Mouse (Mus musculus) activated CD4-positive, CD25-positive, alpha-beta regulatory T cell, adult 4 months (primary cell): ENCODE measurements at regions not wholly inside any gene's neighbourhood (a gene's known extent, or its start where the extent isn't known, plus 50 kb on each side); places are given as distances from the start of the nearest gene placed in this dataset.
A peak's percentile ranks its signal among the peaks of the same experiment; 100 is the strongest.

Experiments
- ATAC-seq: one replicate; pipeline ENCODE4 v1.8.0; 2017

DNA sequence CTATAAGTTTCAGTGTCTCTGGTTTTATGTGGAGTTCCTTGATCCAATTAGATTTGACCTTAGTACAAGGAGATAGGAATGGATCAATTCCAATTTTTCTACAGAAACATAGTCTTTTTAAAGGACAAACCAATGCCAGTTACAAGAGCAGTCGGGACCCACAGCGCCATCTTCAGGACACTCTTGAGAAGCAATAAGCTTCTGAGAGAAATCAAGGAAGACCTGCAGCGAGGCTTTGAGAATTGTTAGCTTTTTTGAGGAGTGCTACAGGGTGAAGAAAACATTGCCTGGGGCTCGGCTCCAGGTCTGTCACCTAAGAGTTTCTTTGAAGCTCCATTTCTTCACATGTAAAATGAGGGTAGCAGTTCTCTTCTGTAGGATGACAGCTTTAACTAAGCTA, 112.0 kb upstream of the Ppm1h start:
- ATAC-seq, result no peak

DNA sequence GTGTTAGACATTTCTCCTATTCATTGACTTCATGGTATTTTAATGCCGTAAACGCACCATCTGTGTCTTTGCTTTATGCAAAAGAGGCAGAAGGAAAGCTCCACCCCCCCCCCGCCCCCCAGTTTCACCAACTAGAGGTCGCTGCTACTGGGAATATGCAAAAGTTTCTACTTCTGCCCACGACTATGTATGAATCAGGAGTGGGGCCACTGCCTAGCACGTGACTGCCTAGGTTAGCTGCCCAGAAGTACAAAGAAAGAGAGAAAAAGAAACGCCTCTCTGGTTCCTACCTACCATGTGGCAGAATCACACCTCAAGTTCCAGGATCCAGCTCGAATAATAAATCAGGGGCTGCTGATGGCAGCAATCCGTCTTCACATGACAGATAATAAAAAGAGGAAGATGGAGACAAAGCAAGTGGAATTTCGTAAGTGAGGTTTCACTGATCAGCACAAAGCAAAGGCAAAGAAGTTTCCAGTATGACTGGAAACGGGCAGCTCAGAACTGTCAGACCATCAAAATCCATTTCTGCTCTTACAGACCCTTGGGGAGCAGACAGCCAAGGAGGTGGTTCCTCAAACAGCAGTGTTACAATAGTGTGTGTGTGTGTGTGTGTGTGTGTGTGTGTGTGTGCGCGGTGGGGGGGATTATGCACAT, 108.9 kb upstream of the Ppm1h start:
- no peak for ATAC-seq

DNA sequence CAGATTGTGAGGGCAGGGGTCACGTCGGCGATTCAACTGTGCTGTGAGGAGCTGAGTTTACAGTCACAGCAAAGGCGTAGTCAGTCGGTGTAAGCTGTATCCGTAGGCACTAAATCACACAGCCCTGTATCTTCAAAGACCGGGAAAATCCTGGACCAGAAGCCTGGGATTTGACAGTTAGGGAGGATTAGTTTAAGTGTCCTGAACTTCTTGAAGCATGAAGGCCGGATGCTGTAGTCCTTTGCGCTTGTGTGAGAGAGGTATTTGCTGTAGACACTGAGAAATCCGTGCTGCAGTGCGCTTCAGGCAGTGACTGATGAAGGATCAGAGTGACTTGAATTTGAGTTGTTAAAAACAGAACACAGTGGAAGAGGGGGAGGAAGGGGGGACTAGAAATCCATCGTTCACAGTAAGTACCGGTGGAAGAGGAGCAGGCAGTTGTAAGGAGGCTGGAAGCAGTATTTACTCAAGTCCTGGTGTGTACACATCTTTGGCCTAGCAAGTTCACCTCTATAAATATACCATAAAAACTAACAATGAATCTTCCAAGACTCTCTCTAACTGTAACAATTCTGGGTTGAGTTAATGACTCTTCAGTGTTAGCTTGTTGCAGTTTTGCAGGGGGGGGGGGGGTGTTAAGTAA, 107.5 kb upstream of the Ppm1h start:
- ATAC-seq, result no peak

DNA sequence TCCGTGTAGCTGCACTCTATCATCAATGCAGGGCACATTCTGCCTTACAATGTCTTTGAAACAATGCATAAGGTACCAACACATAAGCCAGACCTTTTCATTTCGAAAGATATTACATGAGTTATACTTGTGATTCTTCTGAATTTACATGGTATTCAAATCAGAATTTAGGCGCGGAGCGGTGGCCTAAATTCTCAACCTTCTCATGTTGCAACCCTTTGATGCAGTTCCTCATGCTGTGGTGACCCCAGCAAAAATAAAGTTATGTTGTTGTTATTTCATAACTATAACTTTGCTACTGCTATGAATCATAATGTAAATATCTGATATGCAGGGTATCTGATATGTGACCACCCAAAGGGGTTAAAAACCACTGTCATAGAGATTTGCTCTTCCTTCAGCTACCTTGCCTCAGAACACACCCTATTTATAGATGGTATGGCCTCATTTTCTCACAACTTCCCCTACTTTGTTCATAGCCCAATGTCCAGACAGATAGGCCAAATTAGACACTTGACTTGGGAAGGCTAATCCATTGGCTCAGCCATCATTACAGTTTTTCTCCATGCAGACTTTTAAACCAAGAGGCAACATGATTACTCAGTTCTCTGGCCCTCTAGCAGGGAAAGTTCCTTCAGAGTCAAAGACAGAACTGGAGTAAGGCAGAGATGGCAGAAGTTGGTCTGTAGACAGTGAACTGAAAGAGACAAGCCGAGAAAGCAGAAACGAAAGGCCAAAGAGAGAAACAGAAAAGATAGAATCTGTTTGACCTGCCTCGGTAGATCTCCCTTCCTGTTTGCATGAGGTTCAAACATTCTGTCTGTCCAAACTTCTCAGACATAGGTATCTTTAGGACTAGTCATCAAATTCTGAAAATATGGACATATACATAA, 102.1 kb upstream of the Ppm1h start:
- ATAC-seq, result no peak

DNA sequence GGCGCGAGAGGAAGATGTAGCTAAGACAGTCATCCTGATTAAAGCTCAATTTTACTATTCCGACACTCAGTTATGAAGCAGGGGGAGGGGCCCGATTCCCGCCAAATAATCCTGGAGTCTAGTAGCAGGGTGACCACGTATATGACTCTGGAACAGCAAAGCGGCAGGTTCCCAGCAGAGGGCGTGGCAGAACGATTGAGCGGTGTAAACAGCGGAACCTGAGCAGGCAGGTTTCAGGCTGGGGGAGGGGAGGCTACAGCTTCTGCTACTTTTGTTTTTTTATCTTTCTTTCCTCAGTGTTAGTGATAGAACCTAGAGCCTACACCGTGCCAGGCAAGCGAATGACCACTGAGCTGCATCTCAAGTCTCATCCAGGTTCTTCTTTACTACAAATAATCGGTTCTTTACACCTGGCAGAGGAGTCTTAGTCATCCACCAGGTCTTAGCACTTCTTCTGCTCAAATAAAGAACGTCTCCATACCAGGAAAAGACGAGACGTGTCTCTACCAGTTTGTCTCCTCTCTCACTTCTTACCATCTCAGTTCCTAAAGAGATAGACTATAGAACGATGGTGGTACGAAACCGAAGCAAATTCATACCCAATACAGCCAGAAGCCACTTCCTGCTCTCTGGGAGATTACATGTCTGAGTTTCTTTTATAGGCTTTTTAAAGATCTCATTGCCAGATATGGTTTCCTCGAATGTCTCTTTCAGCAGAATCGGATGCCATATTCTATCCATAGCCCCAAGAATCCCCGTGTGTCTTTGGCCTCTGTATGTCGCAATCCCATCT, 100.2 kb upstream of the Ppm1h start:
- peak; percentile 90 for ATAC-seq

DNA sequence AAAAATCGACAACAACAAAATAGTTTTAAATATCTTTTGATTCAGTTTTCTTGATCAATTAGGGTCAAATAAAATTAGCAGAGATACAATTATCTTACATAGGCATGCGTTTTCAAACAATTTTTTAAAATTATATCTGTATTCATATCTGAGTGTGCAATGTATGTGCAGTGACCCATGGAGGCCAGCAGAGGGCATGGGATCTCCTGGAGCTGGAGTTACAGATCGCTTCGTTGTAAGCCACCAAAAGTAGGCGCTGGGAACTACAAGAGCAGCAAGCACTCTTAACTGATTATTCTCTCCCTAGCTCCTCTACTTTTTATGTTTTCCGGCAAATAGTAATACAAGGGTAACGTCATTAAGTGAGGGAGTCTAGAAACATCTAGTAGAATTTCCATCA, 97.5 kb upstream of the Ppm1h start:
- no peak for ATAC-seq

DNA sequence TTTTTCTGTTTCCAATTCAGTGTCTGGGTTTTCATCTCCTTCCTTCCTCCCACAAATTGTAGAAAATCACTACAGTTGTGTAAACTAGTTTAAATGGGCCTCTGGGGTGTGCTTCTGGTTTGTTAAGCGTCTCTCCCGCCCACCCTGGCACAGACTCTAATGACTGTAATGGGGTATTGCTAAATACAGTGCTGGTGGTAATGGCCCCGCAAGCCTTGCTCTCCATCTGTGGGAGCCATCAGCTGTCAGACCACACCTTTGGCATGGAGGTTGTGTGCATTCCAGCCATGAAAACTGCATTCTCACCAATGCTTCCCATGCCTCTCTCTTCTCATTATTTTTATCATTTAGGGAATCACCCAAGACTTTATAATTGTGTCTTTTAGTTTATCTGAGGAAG, 91.0 kb upstream of the Ppm1h start:
- ATAC-seq, result no peak

DNA sequence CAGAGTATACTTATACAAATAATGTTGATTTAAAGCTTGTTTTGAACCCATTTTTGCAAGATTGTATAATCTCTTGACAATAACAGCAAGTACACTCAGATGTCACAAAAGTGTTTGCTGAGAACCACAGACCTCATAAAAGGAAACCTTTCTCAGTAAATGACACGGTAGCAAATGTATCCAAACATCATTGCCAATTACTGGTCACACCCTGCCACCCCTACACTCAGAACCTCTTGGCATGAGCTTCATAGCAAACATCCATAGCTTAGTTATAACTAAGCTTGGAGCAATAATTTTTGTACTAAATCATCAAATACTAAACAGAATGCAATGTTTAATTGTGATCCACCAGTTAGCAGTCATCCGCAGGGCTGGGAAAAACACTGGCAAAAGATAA, 79.1 kb upstream of the Ppm1h start:
- ATAC-seq, result no peak

DNA sequence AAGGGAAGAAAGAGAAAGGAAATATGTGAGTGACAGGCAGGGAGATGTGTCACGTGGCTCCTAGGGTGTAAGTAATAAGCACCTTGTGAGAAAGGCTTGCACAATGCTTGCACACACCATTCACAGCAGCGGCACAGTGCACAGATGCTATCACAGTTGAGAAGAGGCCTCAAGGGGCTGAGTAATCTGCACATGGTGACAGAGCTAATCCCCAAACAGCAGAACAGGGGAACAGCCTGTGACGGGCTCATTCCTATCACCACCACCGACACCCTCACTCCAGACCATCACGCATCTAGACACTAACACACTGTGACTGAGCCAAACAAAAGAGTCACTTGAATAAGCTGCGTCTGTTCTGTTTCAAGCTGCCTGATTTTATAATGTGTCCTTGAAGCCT, 76.2 kb upstream of the Ppm1h start:
- no peak for ATAC-seq

DNA sequence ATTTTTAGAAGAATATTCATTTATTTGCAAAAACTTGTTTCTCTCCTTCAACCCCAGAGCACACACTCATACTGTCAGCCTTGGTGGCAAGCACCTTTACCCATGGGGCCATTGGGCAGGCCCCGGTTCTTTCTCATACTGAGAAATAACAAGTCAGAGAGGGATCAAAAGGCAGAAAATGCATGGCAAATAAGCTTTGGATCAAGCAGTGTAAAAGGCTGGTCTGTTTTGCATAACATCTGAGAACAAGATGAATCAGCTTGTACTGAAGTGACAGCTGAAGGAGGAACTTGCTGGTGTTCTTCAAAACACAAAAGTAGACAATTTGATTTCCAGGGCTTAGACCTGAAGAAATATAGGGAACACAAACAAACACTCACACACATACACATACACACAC, 74.6 kb upstream of the Ppm1h start:
- no peak for ATAC-seq

DNA sequence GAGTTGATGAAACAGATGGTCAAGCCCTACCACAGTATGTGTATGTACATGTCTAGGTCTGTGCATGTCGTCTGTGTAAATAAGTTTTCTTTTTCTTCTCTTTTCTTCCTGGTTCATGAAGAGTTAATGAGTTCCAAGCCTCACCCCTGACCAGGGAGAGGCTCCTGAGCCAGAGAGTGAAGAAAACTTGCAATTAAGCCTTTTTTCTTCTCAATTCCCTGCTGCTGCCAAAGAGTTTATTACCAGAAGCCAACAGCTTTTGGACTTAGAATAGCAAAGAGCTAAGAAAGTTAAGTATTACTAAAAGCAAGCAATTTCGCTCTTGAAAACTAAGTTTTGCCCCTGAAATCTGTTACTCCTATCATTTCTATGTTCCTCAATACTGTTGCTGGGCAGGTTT, 65.3 kb upstream of the Ppm1h start:
- no peak for ATAC-seq

DNA sequence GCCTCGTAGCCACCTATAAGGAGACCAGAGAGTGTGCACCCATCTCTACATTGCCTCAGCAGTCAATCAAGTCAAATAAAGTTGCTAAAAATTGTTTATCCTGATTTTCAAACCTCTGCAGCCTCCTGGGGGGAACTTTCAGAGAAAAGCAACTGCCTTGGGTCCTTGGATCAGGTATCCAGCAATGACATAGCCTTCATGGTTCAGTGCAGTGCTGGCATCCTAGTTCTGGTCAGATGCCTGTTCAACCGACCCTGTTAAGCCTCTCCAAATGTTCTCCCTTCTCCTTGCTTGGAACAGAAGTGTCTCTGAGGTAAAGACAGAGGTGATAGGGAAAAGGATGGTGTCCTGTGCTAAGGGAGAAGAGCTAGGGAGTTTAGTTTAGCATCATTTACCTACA, 64.7 kb upstream of the Ppm1h start:
- no peak for ATAC-seq

DNA sequence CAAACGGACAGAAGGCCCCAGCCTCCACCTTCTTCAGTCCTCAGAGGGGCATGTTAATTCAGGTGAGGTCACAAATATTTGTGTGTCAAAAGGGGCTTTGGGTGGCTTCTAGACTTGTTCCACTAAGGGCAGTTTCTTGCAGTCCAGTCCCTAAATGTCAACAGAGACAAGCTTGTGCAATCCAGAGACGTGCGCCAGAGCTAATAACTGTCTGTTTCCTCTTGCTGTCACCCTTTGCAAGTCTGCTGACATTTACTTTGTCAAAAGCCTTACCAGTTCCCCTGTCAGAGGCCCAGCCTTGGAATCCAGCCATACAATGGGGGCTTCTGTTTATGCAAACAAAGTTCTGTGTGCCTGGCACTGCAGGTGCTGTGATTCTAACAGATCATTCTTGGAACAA, 63.8 kb upstream of the Ppm1h start:
- ATAC-seq, result no peak

DNA sequence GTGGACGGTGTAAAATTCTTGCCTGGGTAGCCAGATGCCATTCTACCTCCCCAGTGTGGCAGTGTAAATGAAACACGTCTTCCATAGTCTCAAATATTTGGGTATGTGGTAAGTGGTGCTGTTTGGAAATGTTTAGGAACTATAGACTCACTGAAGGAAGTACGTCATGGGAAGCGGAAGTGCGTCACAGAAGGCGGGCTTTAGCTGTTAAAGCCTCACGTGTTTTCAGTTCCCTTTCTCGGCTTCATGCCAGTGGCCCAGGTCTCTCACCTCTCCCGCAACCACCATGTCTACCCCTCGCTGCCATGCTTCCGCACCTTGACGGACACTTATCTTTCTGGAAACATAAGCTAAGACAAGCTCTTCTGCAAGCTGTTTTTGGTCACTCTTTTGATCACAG, 62.9 kb upstream of the Ppm1h start:
- ATAC-seq, result no peak

DNA sequence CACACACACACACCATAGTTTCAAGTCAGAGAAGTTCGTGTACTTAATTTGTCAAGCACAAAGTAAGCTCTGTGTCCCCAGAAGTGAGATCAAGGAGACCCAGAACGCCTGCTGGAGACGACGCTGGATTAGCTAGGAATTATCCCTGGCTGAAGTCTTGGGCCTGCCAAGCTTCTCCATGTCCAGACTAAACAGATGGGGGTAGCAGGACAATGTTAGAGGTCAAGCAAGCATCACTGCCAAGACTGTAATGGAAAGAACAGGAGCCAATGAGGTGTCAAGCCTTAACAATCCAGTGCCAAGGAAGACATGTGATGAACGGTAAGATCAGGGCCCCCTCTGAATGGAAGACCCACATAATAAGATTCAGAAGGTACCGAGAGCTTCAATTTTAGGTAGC, 62.2 kb upstream of the Ppm1h start:
- ATAC-seq, result no peak

DNA sequence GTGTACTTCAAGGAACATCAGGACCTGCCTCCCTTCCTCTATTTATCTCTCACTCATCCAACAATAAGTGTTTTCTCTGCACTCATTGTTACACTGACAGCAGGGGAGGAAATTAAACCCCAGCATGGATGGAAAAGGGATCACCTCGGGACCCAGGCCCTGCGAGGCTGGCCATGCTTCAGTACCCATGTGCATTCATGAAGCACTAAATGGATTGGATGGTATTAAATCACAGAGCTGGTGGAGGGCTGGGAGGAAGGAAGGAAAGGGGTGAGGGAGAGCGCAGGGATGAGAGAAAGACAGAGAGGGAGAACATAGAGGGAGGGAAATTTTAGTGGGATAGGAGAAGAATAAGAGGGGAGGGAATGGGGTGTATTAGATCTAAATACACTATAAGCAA, 59.7 kb upstream of the Ppm1h start:
- no peak for ATAC-seq

DNA sequence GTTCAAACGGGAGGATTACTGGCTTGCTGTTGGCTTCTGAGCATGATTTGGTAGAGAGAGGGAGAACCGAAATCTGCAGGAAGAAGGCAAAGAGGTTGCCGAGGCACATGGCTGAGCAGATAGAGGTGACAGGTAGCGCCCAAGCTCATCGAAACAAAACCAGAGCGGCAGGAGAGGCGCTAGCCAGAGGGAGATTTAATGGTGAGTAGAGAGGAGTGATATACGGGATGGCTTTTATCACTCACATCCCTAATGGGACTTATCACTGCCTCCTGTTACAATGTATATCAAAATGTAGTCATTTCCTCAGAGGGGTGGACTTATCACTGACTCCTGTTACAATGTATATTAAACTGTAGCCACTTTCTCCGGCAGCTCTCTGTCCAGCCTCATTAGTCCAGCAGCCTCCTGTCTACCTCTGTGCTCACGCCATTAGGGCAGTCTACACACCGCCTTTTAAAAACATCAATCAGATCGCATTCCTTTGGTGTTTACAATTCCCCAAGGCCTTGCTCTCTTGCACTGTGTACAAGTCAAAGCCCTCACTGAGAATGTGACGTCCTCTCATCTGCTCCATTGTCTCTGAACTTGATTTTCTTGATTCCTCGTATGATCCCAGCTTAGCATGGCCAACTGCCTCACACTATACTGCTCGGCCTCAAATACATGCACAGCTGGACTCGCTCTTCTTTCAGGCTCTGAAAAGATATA, 59.0 kb upstream of the Ppm1h start:
- no peak for ATAC-seq
